Mouse (Mus musculus) liver, adult 2 months (tissue): ENCODE data around the gene Trpv6.

Source experiments
- CTCF ChIP-seq: fragments of 200-500 bp; IDR thresholded peaks from 2 replicates; pipeline ENCODE4 v1.5.1; 2011; ENCODE audit warnings: low read depth, low read length, control low read depth
- POLR2A ChIP-seq: fragments of 200-500 bp; IDR thresholded peaks from 2 replicates; pipeline ENCODE4 v1.6.1; 2011; ENCODE audit warnings: low read length, control low read depth; ENCODE audit not compliant: insufficient read depth; ENCODE audit errors: extremely low read depth

DNA sequence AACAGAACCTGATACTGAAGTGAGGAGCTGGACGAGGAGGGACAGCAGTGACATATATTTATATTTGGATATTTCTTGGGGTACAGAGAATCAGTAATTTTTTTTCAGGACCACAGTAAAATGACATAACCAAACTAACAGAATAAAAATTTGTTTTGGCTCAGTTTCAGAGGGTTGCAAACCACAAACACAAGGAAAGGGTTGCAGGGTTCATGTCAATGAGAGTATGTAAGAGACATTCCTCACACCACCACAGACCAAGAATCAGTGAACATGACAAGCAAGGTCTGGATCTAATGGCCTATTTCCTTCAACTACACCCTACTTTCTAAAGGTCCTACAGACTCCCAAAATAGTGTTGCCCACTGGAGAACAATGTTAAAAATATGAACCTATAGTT, 54.0 kb downstream of the Trpv6 start:
- TF ChIP-seq CTCF (no peak), POLR2A (no peak)
